Mouse (Mus musculus) myocyte (in vitro differentiated cells): Measurements from ENCODE around the gene Slc12a5. TPM values are rescaled to one million over a fixed set of nuclear protein-coding genes. Genes with fewer than 3 reads are reported as not detected.

Source experiments
- H3K27me3 ChIP-seq: one replicate; pipeline ENCODE4 v1.6.1; 2011; ENCODE audit not compliant: control insufficient read depth, insufficient read depth, insufficient read length
- H3K36me3 ChIP-seq: one replicate; pipeline ENCODE4 v1.6.1; 2011; ENCODE audit not compliant: control insufficient read depth, insufficient read depth
- H3K4me2 ChIP-seq: one replicate; pipeline ENCODE4 v1.6.1; 2011; ENCODE audit warnings: low read depth, control low read depth
- H3K4me3 ChIP-seq: one replicate; pipeline ENCODE4 v1.5.1; 2011; ENCODE audit warnings: mild to moderate bottlenecking, control low read depth, moderate library complexity
- H3K79me2 ChIP-seq: one replicate; pipeline ENCODE4 v1.6.1; 2011; ENCODE audit not compliant: control insufficient read depth, insufficient read depth
- H3ac ChIP-seq: one replicate; pipeline ENCODE4 v1.6.1; 2011; ENCODE audit not compliant: control insufficient read depth, insufficient read length
- CEBPB ChIP-seq: IDR thresholded peaks from 2 replicates; pipeline ENCODE4 v1.6.1; 2011; ENCODE audit warnings: mild to moderate bottlenecking, moderate library complexity; ENCODE audit not compliant: poor library complexity, insufficient read depth, severe bottlenecking
- E2F4 ChIP-seq: IDR thresholded peaks from one replicate; pipeline ENCODE4 v1.6.1; 2011; ENCODE audit warnings: mild to moderate bottlenecking, control low read depth, moderate library complexity; ENCODE audit not compliant: insufficient read depth
- MAX ChIP-seq: IDR thresholded peaks from one replicate; pipeline ENCODE4 v1.6.1; 2011; ENCODE audit warnings: low read depth, mild to moderate bottlenecking, control low read depth
- MYOD1 ChIP-seq, 3 experiments: IDR thresholded peaks; one replicate each; pipeline ENCODE4 v1.6.1; 2011; ENCODE audit warnings: control low read depth in 2 of 3, low read depth in 2 of 3, mild to moderate bottlenecking in 2 of 3, moderate library complexity in 1 of 3; ENCODE audit not compliant: insufficient read length in 2 of 3, control insufficient read depth in 1 of 3
- MYOG ChIP-seq, 3 experiments: IDR thresholded peaks; one replicate each; pipeline ENCODE4 v1.6.1; 2011; ENCODE audit warnings: control low read depth in 2 of 3, low read depth in 2 of 3, mild to moderate bottlenecking in 2 of 3; ENCODE audit not compliant: insufficient read length in 2 of 3, control insufficient read depth in 1 of 3, insufficient read depth in 1 of 3
- POLR2A ChIP-seq: IDR thresholded peaks from one replicate; pipeline ENCODE4 v1.6.1; 2011; ENCODE audit warnings: low read depth, mild to moderate bottlenecking, control low read depth, moderate library complexity; ENCODE audit not compliant: insufficient read length
- POLR2AphosphoS2 ChIP-seq: IDR thresholded peaks from one replicate; pipeline ENCODE4 v1.6.1; 2011; ENCODE audit warnings: low read depth, control low read depth; ENCODE audit not compliant: insufficient read length
- REST ChIP-seq: IDR thresholded peaks from one replicate; pipeline ENCODE4 v1.6.1; 2011; ENCODE audit warnings: mild to moderate bottlenecking, control low read depth, moderate library complexity; ENCODE audit not compliant: insufficient read depth, insufficient read length
- SRF ChIP-seq: IDR thresholded peaks from one replicate; pipeline ENCODE4 v1.6.1; 2011; ENCODE audit warnings: low read depth; ENCODE audit not compliant: control insufficient read depth, insufficient read length
- TCF12 ChIP-seq: IDR thresholded peaks from one replicate; pipeline ENCODE4 v1.6.1; 2011; ENCODE audit warnings: mild to moderate bottlenecking, control low read depth; ENCODE audit not compliant: poor library complexity, insufficient read depth, severe bottlenecking
- TCF3 ChIP-seq: IDR thresholded peaks from one replicate; pipeline ENCODE4 v1.6.1; 2011; ENCODE audit warnings: low read depth, control low read depth; ENCODE audit not compliant: insufficient read length
- USF1 ChIP-seq: IDR thresholded peaks from one replicate; pipeline ENCODE4 v1.6.1; 2011; ENCODE audit warnings: low read depth, mild to moderate bottlenecking, control low read depth, moderate library complexity
- polyA plus RNA-seq: library from polyadenylated mRNA; unstranded; fragments of >200 nt; fragmentation: generic; extraction: Trizol; gene quantifications from one replicate; pipeline ENCODE4 v1.2.1, GENCODE M21; 2012; ENCODE audit warnings: missing spikeins

Slc12a5 gene
- polyA plus RNA-seq, 1 experiment = 0.52 TPM

- Histone ChIP-seq H3K4me3 (no peak overlapping the region), H3K4me2 (no peak overlapping the region), H3K27me3 (peaks cover 15% of the 10 kb centered on the region), H3K79me2 (no peaks in the 10 kb centered on the region), H3ac (no peak overlapping the region), H3K36me3 (no peaks in the 10 kb centered on the region)
- TF ChIP-seq TCF12 (no peak), CEBPB (no peak), MYOD1 (IDR thresholded peaks at IDR 0.05; ENCODE audit: control insufficient read depth in 1 of 3, insufficient read length in 2 of 3, low read depth in 2 of 3) (no peak), TCF3 (no peak), REST (no peak), MAX (no peak), POLR2AphosphoS2 (no peak), USF1 (no peak), SRF (no peak), POLR2A (no peak), MYOG (IDR thresholded peaks at IDR 0.05; ENCODE audit: control insufficient read depth in 1 of 3, insufficient read depth in 1 of 3, insufficient read length in 2 of 3, low read depth in 2 of 3) (no peak), E2F4 (no peak)
Measured at GRCm38 (mm10) chr2:165043729-165044128, 83.1 kb downstream of the Slc12a5 start.

GRCm38 (mm10) chr2:165049044-165049443 lies 88.4 kb downstream of the Slc12a5 start:
- no peak overlapping the region for H3ac ChIP-seq
- H3K36me3 ChIP-seq = no peaks in the 10 kb centered on the region
- no peak overlapping the region for H3K4me2 ChIP-seq
- peaks cover 12% of the 10 kb centered on the region for H3K27me3 ChIP-seq
- TF ChIP-seq CEBPB (no peak), MAX (no peak), TCF12 (no peak), MYOG (IDR thresholded peaks at IDR 0.05; ENCODE audit: control insufficient read depth in 1 of 3, insufficient read depth in 1 of 3, insufficient read length in 2 of 3, low read depth in 2 of 3) (no peak), REST (no peak), USF1 (no peak), POLR2A (no peak), MYOD1 (IDR thresholded peaks at IDR 0.05; ENCODE audit: control insufficient read depth in 1 of 3, insufficient read length in 2 of 3, low read depth in 2 of 3) (no peak), POLR2AphosphoS2 (no peak)
- no peaks in the 10 kb centered on the region for H3K79me2 ChIP-seq
- no peak overlapping the region for H3K4me3 ChIP-seq

Other genes starting within 250 kb of the Slc12a5 start
- gene Spint5, start 245.5 kb upstream of the Slc12a5 start, polyA plus RNA-seq = not detected
- 0.41 TPM for gene Wfdc3, start 214.9 kb upstream of the Slc12a5 start, polyA plus RNA-seq
- 63.0 TPM for gene Dnttip1, start 214.8 kb upstream of the Slc12a5 start, polyA plus RNA-seq
- gene Ube2c, start 190.9 kb upstream of the Slc12a5 start, polyA plus RNA-seq = 103 TPM
- 3,985 TPM for gene Tnnc2, start 180.8 kb upstream of the Slc12a5 start, polyA plus RNA-seq
- gene Snx21, start 175.0 kb upstream of the Slc12a5 start, polyA plus RNA-seq = 29.5 TPM
- 24.5 TPM for gene Acot8, start 155.9 kb upstream of the Slc12a5 start, polyA plus RNA-seq
- gene Zswim3, start 155.7 kb upstream of the Slc12a5 start, polyA plus RNA-seq = 3.3 TPM
- 13.3 TPM for gene Zswim1, start 138.1 kb upstream of the Slc12a5 start, polyA plus RNA-seq
- gene Spata25, start 132.3 kb upstream of the Slc12a5 start, polyA plus RNA-seq = 0.40 TPM
- gene Ctsa, start 127.9 kb upstream of the Slc12a5 start, polyA plus RNA-seq = 202 TPM
- gene Neurl2, start 127.3 kb upstream of the Slc12a5 start, polyA plus RNA-seq = 23.5 TPM
- 117 TPM for gene Pltp, start 103.1 kb upstream of the Slc12a5 start, polyA plus RNA-seq
- gene Pcif1, start 81.5 kb upstream of the Slc12a5 start, polyA plus RNA-seq = 43.2 TPM
- gene Zfp335, start 49.0 kb upstream of the Slc12a5 start, polyA plus RNA-seq = 11.1 TPM
- gene Mmp9, start 20.0 kb upstream of the Slc12a5 start, polyA plus RNA-seq = 1.7 TPM
- 24.0 TPM for gene Ncoa5, start 74.1 kb downstream of the Slc12a5 start, polyA plus RNA-seq
- 1.1 TPM for gene Cd40, start 94.8 kb downstream of the Slc12a5 start, polyA plus RNA-seq
- gene 1700025C18Rik, start 129.9 kb downstream of the Slc12a5 start, polyA plus RNA-seq = not detected